Mouse (Mus musculus) CD4-positive, CD25-positive, alpha-beta regulatory T cell (primary cell): Measurements from ENCODE around the gene Pfn5. TPM values are rescaled to one million over a fixed set of nuclear protein-coding genes. Genes with fewer than 3 reads are reported as not detected.

ENCODE experiments used
- polyA plus RNA-seq: library from polyadenylated mRNA; unstranded; fragments of 100-300 nt; shearing (Covaris generic); gene quantifications from one replicate; pipeline ENCODE4 v1.2.1, GENCODE M21; 2017

Pfn5 gene
- polyA plus RNA-seq: not detected

DNA sequence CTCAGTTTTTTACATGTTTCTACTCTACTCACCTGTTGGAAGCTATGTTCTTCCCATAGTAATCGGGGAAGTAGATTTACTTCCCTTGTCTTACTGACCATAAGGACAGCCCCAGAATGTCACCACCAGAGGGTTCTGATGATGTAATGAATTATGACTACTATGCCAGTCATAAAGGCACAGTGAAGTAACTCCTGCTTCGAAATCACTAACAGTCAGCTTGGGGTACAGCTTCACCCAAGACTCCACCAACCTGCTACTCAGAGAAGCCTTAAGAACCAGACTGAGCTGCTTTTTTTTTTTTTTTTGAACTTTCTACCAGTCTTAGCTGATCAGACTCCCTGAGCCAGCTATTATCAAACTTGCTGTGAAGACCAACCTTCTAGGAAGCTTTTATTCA lies at the start of gene Pfn5, which contains the start of gene Asb12:
Pfn5 (plus strand) TSS at position 218 of the 400 bp plus-strand sequence.
Asb12 (minus strand) TSS at position 101 of the 400 bp plus-strand sequence.

Other genes with a start within 250 kb of the Pfn5 start
- 4.1 TPM for gene Amer1, start 113.2 kb upstream of the Pfn5 start, polyA plus RNA-seq
- not detected for gene Asb12, start 117 bp upstream of the Pfn5 start, polyA plus RNA-seq
- gene Zc4h2, start 100.4 kb downstream of the Pfn5 start, polyA plus RNA-seq: 6.9 TPM
- gene Zc3h12b, start 153.6 kb downstream of the Pfn5 start, polyA plus RNA-seq: 1.6 TPM